Mouse (Mus musculus): ENCODE measurements at regions not wholly inside any gene's neighbourhood (a gene's known extent, or its start where the extent isn't known, plus 50 kb on each side); places are given as distances from the start of the nearest gene placed in this dataset.

DNA sequence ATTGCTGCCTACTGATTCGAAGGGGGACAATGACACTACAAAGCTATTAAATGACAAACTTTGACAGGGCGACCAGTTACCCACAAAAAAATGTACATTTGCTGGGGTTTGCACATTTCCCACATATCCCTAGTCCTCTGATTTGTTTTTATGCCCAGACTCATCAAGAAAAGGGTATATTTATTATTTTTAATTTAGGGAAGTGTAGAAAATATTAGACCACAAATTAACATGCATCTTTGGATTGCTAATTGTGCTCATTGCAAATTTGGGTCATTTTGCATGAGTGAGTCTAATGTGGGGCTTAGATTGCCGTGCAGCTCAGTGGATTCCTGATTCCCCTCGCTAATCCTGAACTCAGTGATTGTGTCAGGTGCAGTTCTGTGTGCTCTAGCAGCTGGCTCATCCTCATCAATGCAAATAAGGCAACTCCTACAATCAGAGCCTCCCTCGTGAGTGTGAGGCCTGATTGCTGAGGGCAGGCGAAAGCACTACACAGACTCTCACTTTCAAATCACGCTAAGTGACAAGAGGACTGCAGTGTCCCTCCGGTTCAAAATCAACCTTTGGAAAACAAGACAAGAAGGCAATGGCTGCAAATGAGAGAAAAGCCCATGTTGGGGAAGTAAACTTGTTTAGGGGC is 156.7 kb upstream of the Tmem161b start:
- peak in 1 of 2 experiments; percentile 54 for DNase-seq (ENCODE audit: low spot score in 2 of 2)

GRCm38 (mm10) chr13:84066211-84066959 is 155.7 kb upstream of the Tmem161b start:
- peak in 1 of 2 experiments; percentile 42 for DNase-seq (ENCODE audit: low spot score in 2 of 2)

- peak in 1 of 2 experiments; percentile 34 for DNase-seq (ENCODE audit: low spot score in 2 of 2)
Observed at GRCm38 (mm10) chr13:84066960-84067665, 155.0 kb upstream of the Tmem161b start.

GRCm38 (mm10) chr13:84068365-84068764 is 153.7 kb upstream of the Tmem161b start:
- DNase-seq (ENCODE audit: low spot score in 2 of 2), result no peak

All from right cerebral cortex, postnatal 10 days (tissue).